Mouse (Mus musculus) erythroblast, embryonic 14.5 days (primary cell): ENCODE measurements around the gene Nr2e1.

Experiments used
- GATA1 ChIP-seq: IDR thresholded peaks from 2 replicates; pipeline ENCODE4 v1.6.1; 2012; ENCODE audit warnings: low read length, inconsistent platforms, mixed read lengths
- TAL1 ChIP-seq: IDR thresholded peaks from 3 replicates; pipeline ENCODE4 v1.6.1; 2012; ENCODE audit warnings: low read length, inconsistent platforms, mixed read lengths

GRCm38 (mm10) chr10:42578281-42578675, 5.2 kb downstream of the Nr2e1 start:
- no peak for TF ChIP-seq GATA1
- no peak for TF ChIP-seq TAL1
